Mouse (Mus musculus): Measurements from ENCODE around the gene Nrd1.

The Nrd1 gene

GRCm38 (mm10) chr4:108999999-109000950 lies at the start of gene Nrd1:
Gene Nrd1 (plus strand): TSS chr4:109000655.
- DNase-seq, result peak; percentile 97 to 98

DNA sequence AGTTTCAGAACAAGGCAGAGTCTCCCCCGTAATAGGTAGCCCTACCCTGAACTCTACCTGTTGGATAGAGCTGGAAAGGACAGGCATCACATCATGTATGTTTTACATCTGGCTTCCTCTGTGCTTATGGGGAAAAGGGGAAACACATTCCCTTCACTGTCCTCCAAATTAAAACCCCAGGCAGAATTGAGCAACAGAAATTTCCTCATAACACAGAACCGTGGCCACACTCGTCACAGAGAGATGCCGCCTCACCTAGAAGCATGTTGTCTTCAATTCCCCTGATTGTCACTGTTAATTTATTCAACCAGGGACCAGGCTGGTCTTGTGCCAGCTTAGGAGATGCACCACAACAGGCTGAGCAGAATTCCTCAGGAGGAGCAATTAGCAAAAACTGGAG lies 48.8 kb upstream of the Nrd1 start:
- DNase-seq, result no peak

DNA sequence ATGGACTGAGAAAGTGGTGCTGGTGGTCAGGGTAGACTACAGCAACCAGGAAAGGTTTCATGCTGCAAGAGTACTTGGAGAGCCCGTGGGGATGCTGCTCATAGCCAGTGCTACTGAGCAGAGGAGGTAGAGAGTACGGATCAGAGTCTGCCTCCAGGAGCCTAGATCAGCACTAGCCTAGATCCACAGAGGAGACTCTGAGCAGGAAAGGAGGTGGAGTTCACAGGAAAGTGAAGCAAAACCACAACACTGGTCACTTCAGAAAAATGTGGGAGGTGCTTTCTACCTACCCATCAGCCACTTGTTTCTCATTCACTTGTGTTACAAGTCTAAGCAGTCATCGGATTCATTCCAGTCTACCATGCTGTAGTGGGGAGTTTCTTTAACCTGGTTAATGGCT lies 40.8 kb upstream of the Nrd1 start:
- no peak for DNase-seq

GRCm38 (mm10) chr4:108960619-108961460 lies 39.6 kb upstream of the Nrd1 start:
- no peak for DNase-seq

- DNase-seq, result no peak
Measured at GRCm38 (mm10) chr4:108963017-108963416, 37.4 kb upstream of the Nrd1 start.

DNA sequence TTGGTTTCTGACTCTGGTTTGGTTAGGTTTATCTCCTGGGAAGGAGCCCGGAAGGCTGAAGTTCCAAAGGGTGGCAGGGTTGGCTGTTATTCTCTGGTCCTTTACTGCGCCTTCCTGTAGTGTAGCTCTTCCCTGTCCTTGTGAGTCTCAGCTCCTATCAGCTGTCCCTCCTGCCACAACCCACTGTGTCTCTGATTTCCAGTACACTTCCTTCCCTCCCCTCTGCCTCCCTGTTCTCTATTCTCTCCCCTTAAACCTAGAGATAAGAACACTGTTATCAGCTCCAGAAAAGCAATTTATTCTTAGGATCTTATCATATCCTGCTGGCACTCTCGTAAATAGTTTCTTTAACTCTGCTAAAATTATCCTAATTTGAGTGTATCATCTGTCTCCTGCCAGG lies 30.9 kb upstream of the Nrd1 start:
- no peak for DNase-seq

GRCm38 (mm10) chr4:108971054-108971453 lies 29.4 kb upstream of the Nrd1 start:
- DNase-seq, result no peak

DNA sequence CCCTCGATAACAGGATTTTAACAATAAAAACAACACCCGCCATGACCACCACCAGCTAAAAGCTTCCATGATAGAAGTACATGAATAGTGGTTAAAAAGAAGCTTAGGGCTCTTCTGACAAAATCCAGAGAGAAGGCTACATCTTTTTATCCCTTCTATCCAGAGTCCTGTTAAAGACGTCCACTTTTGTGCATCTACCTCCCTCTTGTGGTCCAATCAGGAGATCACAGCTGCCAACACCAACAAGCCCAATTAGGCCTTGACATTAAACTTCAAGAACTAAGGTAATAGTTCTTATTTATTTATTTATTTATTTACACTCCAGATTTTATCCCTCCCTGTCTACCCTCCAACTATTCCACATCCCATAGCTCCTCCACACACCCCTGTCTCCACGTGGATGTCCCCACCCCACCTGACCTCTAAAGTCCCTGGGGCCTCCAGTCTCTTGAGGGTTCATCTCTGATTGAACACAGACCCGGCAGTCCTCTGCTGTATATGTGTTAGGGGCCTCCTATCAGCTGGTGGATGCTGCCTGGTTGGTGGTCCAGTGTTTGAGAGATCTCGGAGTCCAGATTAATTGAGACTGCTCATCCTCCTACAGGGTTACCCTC lies 23.9 kb upstream of the Nrd1 start:
- DNase-seq, result peak; percentile 31 to 36

DNA sequence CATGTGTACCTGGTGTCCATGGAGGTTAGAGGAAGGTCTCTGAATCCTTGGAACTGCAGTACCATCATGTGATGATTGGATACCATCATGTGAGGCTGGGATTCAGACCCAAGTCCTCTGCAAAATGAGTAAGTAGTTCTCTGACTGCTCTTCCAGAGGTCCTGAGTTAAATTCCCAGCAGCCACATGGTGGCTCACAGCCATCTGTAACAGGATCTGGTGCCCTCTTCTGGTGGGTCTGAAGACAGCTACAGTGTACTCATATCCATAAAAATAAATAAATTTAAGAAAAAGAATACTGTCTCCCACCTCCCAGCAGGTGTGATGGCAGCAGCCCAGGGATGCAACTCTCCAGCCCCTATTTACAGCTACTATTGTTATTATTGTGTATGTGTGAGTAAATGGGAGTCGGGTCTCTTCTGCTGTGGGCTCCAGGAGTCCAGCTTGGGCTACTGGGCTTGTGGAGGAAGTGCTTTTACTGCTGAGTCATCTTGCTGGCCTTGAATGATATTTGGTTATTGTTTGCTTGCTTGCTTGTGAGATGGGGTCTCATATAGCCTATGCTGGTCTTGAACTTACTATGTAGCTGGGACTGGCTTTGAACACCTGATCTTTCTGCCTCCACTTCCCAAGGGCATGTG lies 13.5 kb upstream of the Nrd1 start:
- DNase-seq, result no peak

DNA sequence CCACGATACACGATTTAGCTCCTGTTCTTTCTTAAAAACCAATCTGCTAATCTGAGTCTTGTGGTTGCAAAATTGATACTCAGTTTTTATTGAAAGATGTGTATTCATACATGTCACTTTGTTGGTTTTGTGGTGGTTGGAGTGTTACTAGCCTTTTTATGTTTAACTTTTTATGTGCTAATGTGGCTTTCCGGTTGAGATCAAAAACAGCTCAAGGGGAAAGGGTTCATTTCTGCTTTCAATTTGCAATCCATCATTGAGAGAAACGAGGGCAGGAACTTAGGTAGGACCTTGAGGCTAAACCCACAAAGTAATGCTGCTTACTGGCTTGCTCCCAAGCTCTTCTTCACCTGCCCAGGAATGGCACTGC lies 13.0 kb upstream of the Nrd1 start:
- DNase-seq, result no peak

- no peak for DNase-seq
Measured at GRCm38 (mm10) chr4:108989430-108989829, 11.0 kb upstream of the Nrd1 start.

GRCm38 (mm10) chr4:108990032-108990431 lies 10.4 kb upstream of the Nrd1 start:
- no peak for DNase-seq

DNA sequence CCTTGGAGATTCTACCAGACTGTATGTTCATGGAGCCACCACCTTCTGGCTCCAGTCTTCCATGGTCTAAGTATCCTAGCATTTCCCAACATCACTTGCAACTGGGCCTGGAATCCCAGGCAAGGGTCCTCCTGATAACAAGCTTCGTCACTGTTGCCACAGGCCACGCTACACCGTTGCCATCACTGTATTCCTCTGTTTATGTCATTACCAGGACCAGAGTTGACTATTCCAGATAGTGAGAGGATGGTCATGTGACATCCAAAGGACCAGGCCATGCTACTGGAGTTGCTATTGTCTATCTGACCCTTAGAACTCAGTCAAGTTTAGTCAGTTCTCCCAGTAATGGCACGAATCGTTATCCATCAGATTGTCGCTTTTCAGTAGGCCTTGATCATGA lies 9.9 kb upstream of the Nrd1 start:
- no peak for DNase-seq

DNA sequence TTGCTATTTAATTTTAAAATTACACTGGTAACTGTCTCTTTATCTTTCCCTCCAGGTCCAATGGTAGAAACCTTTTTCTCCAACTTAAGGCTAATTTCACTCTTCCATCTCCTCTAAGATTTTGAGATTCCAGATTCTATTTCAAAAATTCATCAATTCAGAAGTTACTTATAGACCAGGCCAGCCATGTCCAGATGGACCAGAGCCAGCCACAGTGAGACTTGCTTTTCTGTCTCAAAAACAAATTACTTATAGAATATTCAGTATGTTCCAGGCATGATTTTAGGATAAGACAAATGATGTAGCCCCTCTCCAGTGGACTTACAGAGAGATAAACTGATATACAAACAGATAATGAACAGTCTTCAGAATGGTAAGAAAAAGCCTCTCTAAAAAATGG lies 8.6 kb upstream of the Nrd1 start:
- DNase-seq, result no peak

- no peak for DNase-seq
Measured at GRCm38 (mm10) chr4:108992978-108993377, 7.5 kb upstream of the Nrd1 start.

- no peak for DNase-seq
Measured at GRCm38 (mm10) chr4:109000961-109001360, 506 bp downstream of the Nrd1 start.

GRCm38 (mm10) chr4:109008046-109008445 lies 7.6 kb downstream of the Nrd1 start:
- DNase-seq, result no peak

GRCm38 (mm10) chr4:109014091-109014490 lies 13.6 kb downstream of the Nrd1 start:
- DNase-seq, result no peak

DNA sequence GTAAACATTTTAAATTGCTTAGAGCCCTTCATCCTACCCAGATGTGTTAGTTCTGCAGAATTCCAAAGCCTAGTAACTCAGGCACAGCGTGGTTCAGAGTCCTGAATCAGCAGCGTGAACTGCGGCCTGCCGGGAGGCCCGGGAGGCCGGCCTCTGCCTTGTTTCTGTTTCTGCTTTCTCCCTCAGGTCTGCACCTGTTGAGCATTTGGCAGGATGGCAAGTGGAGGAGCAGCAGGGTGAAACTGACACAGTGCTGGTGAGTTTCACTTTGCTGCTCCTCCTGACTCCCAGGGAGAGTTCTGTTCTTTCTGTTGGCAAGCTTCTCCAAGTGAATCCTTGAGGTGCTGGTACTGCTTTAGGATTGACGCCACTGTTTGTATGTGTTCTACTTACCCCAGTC lies 17.0 kb downstream of the Nrd1 start:
- no peak for DNase-seq

- no peak for DNase-seq
Measured at GRCm38 (mm10) chr4:109019301-109019700, 18.8 kb downstream of the Nrd1 start.

DNA sequence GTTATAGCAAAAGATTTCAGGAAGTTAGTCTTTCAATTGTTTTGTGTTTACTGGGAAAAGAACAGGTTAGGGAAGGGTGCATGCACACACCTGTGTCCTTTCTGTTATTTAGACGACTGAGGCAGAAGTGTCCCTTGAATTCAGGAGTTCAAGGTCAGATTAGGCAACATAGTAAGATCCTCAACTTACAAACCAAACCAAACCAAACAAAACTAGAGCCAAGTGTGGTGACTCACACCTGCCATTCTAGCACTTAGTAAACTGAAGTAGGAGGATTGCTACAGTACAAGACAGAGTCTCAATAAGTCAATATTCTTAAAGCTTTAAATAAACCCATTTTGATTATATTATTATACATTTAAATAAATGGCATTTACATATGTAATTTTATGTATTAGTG lies 21.5 kb downstream of the Nrd1 start:
- no peak for DNase-seq

GRCm38 (mm10) chr4:109025061-109025460 lies 24.6 kb downstream of the Nrd1 start:
- no peak for DNase-seq

- DNase-seq, result no peak
Measured at GRCm38 (mm10) chr4:109026543-109026942, 26.1 kb downstream of the Nrd1 start.

Measured in B cell, adult 2 months (primary cell).